Mouse (Mus musculus) lung, postnatal 25 days (tissue): ENCODE measurements around the gene Pou2f3.

Experiments
- DNase-seq: peaks from one replicate; pipeline ENCODE4 v3.0.0; 2022; ENCODE audit warnings: low spot score

Gene Pou2f3

GRCm38 (mm10) chr9:43078711-43079110 is 131.5 kb downstream of the Pou2f3 start:
- DNase-seq, result no peak

- no peak for DNase-seq
These were observed 134.0 kb downstream of the Pou2f3 start for GRCm38 (mm10) chr9:43076163-43076562.

GRCm38 (mm10) chr9:43074611-43075010 is 135.6 kb downstream of the Pou2f3 start:
- DNase-seq, result no peak
